Mouse (Mus musculus) liver, embryonic 15.5 days (tissue): ENCODE data around the gene Nphs1. TPM values are rescaled to one million over a fixed set of nuclear protein-coding genes. Genes with fewer than 3 reads are reported as not detected.
"Not testable (repeated sequence)": the region's sequence is repeated elsewhere in the genome, so short reads cannot be mapped to it uniquely, and the experiment has no call there.

Source experiments
- ATAC-seq: fragments of 200-750 bp; cut with Nextera tagmentation; 2 replicates; pipeline ENCODE4 v1.8.0; 2017; ENCODE audit warnings: moderate number of reproducible peaks, mild to moderate bottlenecking, moderate library complexity; ENCODE audit not compliant: insufficient read depth
- H3K27ac ChIP-seq: fragments of 300-500 bp; sonication (generic); replicated peaks from 2 replicates; pipeline ENCODE4 v1.5.1; 2015; ENCODE audit warnings: mild to moderate bottlenecking, inconsistent platforms
- H3K27me3 ChIP-seq: fragments of 300-500 bp; sonication (generic); 2 replicates; pipeline ENCODE4 v1.6.1; 2015; ENCODE audit warnings: mild to moderate bottlenecking, inconsistent platforms
- H3K36me3 ChIP-seq: fragments of 300-500 bp; sonication (generic); replicated peaks from 2 replicates; pipeline ENCODE4 v1.6.1; 2015; ENCODE audit warnings: moderate library complexity, mild to moderate bottlenecking, inconsistent platforms
- H3K4me1 ChIP-seq: fragments of 300-500 bp; sonication (generic); replicated peaks from 2 replicates; pipeline ENCODE4 v1.6.1; 2015; ENCODE audit warnings: inconsistent platforms
- H3K4me2 ChIP-seq: fragments of 300-500 bp; sonication (generic); 2 replicates; pipeline ENCODE4 v1.6.1; 2015; ENCODE audit warnings: moderate library complexity, mild to moderate bottlenecking, inconsistent platforms
- H3K4me3 ChIP-seq: fragments of 300-500 bp; sonication (generic); replicated peaks from 2 replicates; pipeline ENCODE4 v1.5.1; 2015; ENCODE audit warnings: mild to moderate bottlenecking, inconsistent platforms
- H3K9ac ChIP-seq: fragments of 300-500 bp; sonication (generic); 2 replicates; pipeline ENCODE4 v1.6.1; 2015; ENCODE audit warnings: moderate library complexity, mild to moderate bottlenecking, inconsistent platforms
- H3K9me3 ChIP-seq: fragments of 300-500 bp; sonication (generic); replicated peaks from 2 replicates; pipeline ENCODE4 v1.6.1; 2016; ENCODE audit warnings: inconsistent platforms
- WGBS: fragments of 180-500 bp; shearing (Covaris S2); methylation state at CpG from one replicate; pipeline ENCODE4 v1.1.7; 2015; ENCODE audit warnings: mixed read lengths; ENCODE audit not compliant: insufficient replicate concordance; 5-methylcytosine and 5-hydroxymethylcytosine counted together
- polyA plus RNA-seq: library from polyadenylated mRNA; unstranded; fragments of >200 nt; fragmentation: Nextera tagmentation; extraction: Ambion mirVana; gene quantifications from 2 replicates; pipeline ENCODE4 v1.2.1, GENCODE M21; 2015

Nphs1 gene
- polyA plus RNA-seq, 1 experiment from 2014 or later, result 0.10 TPM

GRCm38 (mm10) chr7:30459484-30459883 lies 1.4 kb downstream of the Nphs1 start:
- H3K27ac ChIP-seq, result no peak overlapping the region
- H3K4me2 ChIP-seq, result no peak overlapping the region
- ATAC-seq, result no peak
- H3K9me3 ChIP-seq, result no peaks in the 10 kb centered on the region
- H3K27me3 ChIP-seq, result peaks cover 97% of the 10 kb centered on the region
- H3K4me3 ChIP-seq, result no peak overlapping the region
- no peak overlapping the region for H3K9ac ChIP-seq
- H3K36me3 ChIP-seq, result no peaks in the 10 kb centered on the region
- H3K4me1 ChIP-seq, result no peaks in the 10 kb centered on the region
- WGBS, result 39% methylated on average over 6 of the region's 6 CpGs

DNA sequence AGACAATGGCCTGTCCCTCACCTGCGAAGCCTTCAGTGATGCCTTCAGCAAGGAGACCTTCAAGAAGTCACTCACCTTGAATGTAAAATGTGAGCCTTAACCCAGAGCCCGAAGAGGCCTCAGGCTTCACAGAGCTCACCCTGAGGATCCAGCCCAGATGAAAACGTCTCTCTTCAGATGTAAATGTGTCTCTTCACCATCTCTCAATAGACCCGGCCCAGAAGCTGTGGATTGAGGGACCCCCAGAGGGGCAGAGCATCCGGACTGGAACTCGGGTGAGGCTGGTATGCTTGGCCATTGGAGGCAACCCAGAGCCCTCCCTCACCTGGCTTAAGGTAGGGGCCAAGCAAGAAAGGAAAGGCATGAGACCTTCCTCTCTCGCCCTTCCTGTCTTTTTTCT lies 5.5 kb downstream of the Nphs1 start:
- Histone ChIP-seq H3K36me3 (no peaks in the 10 kb centered on the region), H3K27me3 (peaks cover 93% of the 10 kb centered on the region), H3K9me3 (no peaks in the 10 kb centered on the region), H3K4me3 (no peak overlapping the region), H3K9ac (no peak overlapping the region), H3K27ac (no peak overlapping the region), H3K4me2 (no peak overlapping the region), H3K4me1 (no peaks in the 10 kb centered on the region)
- ATAC-seq, result no peak
- 27% methylated on average over 7 of the region's 7 CpGs for WGBS

DNA sequence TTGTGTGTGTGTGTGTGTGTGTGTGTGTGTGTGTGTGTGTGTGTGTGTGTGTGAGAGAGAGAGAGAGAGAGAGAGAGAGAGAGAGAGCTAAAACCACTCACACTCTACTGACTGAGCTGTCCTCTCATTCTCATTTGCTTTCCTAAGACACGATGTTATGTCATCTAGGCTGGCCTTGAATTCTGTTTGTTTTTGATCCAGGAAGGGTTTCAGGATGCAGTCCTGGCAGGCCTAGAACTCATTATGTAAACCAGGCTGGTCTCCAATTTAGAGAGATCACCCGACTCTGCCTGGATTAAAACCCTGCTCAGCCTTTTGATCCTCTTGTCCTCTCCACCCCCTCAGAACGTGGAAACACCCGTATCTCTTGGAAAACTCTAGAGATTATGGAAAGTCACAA lies 5.9 kb downstream of the Nphs1 start:
- no peak for ATAC-seq
- Histone ChIP-seq H3K36me3 (no peaks in the 10 kb centered on the region), H3K4me1 (no peaks in the 10 kb centered on the region), H3K4me3 (no peak overlapping the region), H3K9ac (no peak overlapping the region), H3K9me3 (no peaks in the 10 kb centered on the region), H3K4me2 (no peak overlapping the region), H3K27ac (no peak overlapping the region), H3K27me3 (peaks cover 88% of the 10 kb centered on the region)
- 17% methylated on average over 4 of the region's 4 CpGs for WGBS

GRCm38 (mm10) chr7:30464816-30465300 lies 6.7 kb downstream of the Nphs1 start:
- Histone ChIP-seq H3K27me3 (peaks cover 80% of the 10 kb centered on the region), H3K36me3 (no peaks in the 10 kb centered on the region), H3K27ac (no peak overlapping the region), H3K4me1 (no peaks in the 10 kb centered on the region), H3K9me3 (no peaks in the 10 kb centered on the region), H3K9ac (no peak overlapping the region), H3K4me3 (no peak overlapping the region), H3K4me2 (no peak overlapping the region)
- 9% methylated on average over 6 of the region's 6 CpGs for WGBS
- ATAC-seq, result no peak

DNA sequence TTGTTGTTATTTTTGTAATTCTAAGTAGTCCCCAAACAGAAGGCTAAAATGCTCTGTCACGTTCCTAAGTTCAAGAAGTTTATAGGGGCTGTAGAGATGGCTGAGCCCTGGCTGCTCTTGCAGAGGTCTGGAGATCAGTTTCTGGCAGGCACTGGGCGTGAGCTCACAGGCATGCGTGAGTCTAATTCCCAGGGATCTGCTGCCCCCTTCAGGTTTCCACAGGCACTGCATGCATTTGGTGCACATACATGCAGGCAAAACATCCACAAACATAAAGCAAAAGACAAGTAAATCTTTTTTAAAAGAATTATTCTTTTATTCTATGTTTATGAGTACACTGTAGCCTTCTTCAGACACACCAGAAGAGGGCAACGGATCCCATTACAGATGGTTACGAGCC lies 14.3 kb downstream of the Nphs1 start:
- H3K27me3 ChIP-seq, result peaks cover 6% of the 10 kb centered on the region
- WGBS, result 41% methylated on average over 5 of the region's 5 CpGs
- 0 out of 2 replicates have a peak, but pooled peaks cover 4% of the 10 kb centered on the region for H3K4me1 ChIP-seq
- H3K36me3 ChIP-seq, result no peaks in the 10 kb centered on the region
- no peak overlapping the region for H3K4me2 ChIP-seq
- H3K9me3 ChIP-seq, result no peaks in the 10 kb centered on the region
- ATAC-seq, result no peak
- no peak overlapping the region for H3K27ac ChIP-seq
- no peak overlapping the region for H3K9ac ChIP-seq
- H3K4me3 ChIP-seq, result no peak overlapping the region

GRCm38 (mm10) chr7:30474999-30475398 lies 16.9 kb downstream of the Nphs1 start:
- ATAC-seq, result peak; percentile 72
- Histone ChIP-seq H3K27ac (peak overlapping the region; percentile 57), H3K4me1 (0 out of 2 replicates have a peak, but pooled peaks cover 4% of the 10 kb centered on the region), H3K4me2 (no peak overlapping the region), H3K9me3 (no peaks in the 10 kb centered on the region), H3K27me3 (peaks cover 10% of the 10 kb centered on the region; the same call in 1 of the 2 replicates), H3K9ac (no peak overlapping the region), H3K36me3 (no peaks in the 10 kb centered on the region), H3K4me3 (no peak overlapping the region)
- WGBS, result 47% methylated on average over 4 of the region's 4 CpGs

DNA sequence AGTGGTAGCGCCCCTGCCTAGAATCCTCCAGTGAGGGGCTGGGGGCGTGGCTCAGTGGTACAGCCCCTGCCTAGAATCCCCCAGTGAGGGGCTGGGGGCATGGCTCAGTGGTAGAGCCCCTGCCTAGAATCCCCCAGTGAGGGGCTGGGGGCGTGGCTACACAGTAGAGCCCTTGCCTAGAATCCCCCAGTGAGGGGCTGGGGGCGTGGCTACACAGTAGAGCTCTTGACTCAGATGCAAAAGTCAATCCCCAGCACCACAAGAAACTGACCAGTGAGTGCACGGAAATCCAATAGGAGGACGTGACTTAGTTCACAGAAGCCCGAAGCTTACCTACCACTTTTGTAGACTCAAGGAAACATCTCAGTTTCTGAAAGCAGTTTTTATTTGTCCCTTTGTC lies 18.0 kb downstream of the Nphs1 start:
- H3K4me2 ChIP-seq, ATAC-seq, H3K36me3 ChIP-seq, H3K9me3 ChIP-seq, H3K4me1 ChIP-seq, H3K9ac ChIP-seq, H3K27ac ChIP-seq, H3K4me3 ChIP-seq: not testable (repeated sequence)
- H3K27me3 ChIP-seq, result peaks cover 11% of the 10 kb centered on the region; the same call in 1 of the 2 replicates
- WGBS, result 65% methylated on average over 7 of the region's 7 CpGs

GRCm38 (mm10) chr7:30477415-30478381 lies 19.6 kb downstream of the Nphs1 start:
- Histone ChIP-seq H3K27ac (no peak overlapping the region), H3K27me3 (peaks cover 11% of the 10 kb centered on the region; the same call in 1 of the 2 replicates), H3K4me3 (no peak overlapping the region; the same call in 1 of the 2 replicates), H3K4me1 (0 out of 2 replicates have a peak, but pooled peaks cover 4% of the 10 kb centered on the region), H3K9ac (no peak overlapping the region), H3K36me3 (no peaks in the 10 kb centered on the region), H3K4me2 (peak overlapping the region; percentile 41), H3K9me3 (no peaks in the 10 kb centered on the region)
- WGBS, result 12% methylated on average over 32 of the region's 32 CpGs
- ATAC-seq, result no peak

DNA sequence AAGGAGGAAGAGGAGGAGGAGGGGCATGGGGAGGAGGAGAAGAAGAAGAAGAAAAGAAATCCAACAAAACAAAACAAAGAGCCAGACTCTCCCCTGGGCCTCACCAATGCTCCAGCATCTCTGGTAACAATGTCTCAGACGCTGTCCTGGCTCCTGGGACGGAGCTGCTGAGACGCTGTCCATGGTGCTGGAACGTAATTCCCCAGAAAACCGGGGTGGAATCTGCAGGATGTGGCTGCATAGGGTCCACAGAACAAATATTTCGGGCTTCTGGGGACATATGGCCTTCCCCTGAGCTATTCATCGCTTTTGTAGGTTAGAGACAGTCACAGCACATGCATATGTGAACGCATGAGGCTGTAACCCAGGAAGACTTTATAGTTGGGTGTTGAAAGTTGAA lies 26.1 kb downstream of the Nphs1 start:
- no peak overlapping the region for H3K4me2 ChIP-seq
- H3K36me3 ChIP-seq, result no peaks in the 10 kb centered on the region
- no peak overlapping the region for H3K9ac ChIP-seq
- H3K4me1 ChIP-seq, result no peaks in the 10 kb centered on the region
- no peak for ATAC-seq
- H3K27ac ChIP-seq, result no peak overlapping the region
- H3K4me3 ChIP-seq, result no peak overlapping the region
- H3K27me3 ChIP-seq, result peaks cover 6% of the 10 kb centered on the region; the same call in 1 of the 2 replicates
- H3K9me3 ChIP-seq, result no peaks in the 10 kb centered on the region
- WGBS, result 14% methylated on average over 8 of the region's 8 CpGs

- Histone ChIP-seq H3K27me3 (peaks cover 4% of the 10 kb centered on the region; the same call in 1 of the 2 replicates), H3K9ac (no peak overlapping the region), H3K27ac (no peak overlapping the region), H3K9me3 (no peaks in the 10 kb centered on the region), H3K4me1 (0 out of 2 replicates have a peak, but pooled peaks cover 3% of the 10 kb centered on the region), H3K4me3 (no peak overlapping the region), H3K4me2 (no peak overlapping the region), H3K36me3 (no peaks in the 10 kb centered on the region)
- ATAC-seq, result no peak
- 25% methylated on average over 16 of the region's 16 CpGs for WGBS
These were observed 32.3 kb downstream of the Nphs1 start for GRCm38 (mm10) chr7:30490251-30490956.

GRCm38 (mm10) chr7:30490957-30491307 lies 32.8 kb downstream of the Nphs1 start:
- 24% methylated on average over 6 of the region's 6 CpGs for WGBS
- Histone ChIP-seq H3K27ac (no peak overlapping the region), H3K4me3 (no peak overlapping the region), H3K4me1 (0 out of 2 replicates have a peak, but pooled peaks cover 3% of the 10 kb centered on the region), H3K4me2 (no peak overlapping the region), H3K9me3 (no peaks in the 10 kb centered on the region), H3K9ac (no peak overlapping the region), H3K27me3 (peaks cover 4% of the 10 kb centered on the region; the same call in 1 of the 2 replicates), H3K36me3 (no peaks in the 10 kb centered on the region)
- no peak for ATAC-seq
